Mouse (Mus musculus) bone marrow, adult 2 months (tissue): ENCODE data around the gene Psma2.

Experiments used
- CTCF ChIP-seq: fragments of 200-500 bp; IDR thresholded peaks from 2 replicates; pipeline ENCODE4 v1.5.1; 2011; ENCODE audit warnings: low read length, control low read depth; ENCODE audit not compliant: control insufficient read depth, insufficient read depth
- POLR2A ChIP-seq: fragments of 200-500 bp; IDR thresholded peaks from 2 replicates; pipeline ENCODE4 v1.6.1; 2011; ENCODE audit warnings: low read depth, mild to moderate bottlenecking, control low read depth, low read length, borderline replicate concordance; ENCODE audit not compliant: control insufficient read depth

GRCm38 (mm10) chr13:14688955-14689354 lies 75.9 kb downstream of the Psma2 start:
- TF ChIP-seq CTCF (no peak), POLR2A (no peak)
